Mouse (Mus musculus) lung, embryonic 16.5 days (tissue): Measurements from ENCODE around the gene Tbc1d23. TPM values are rescaled to one million over a fixed set of nuclear protein-coding genes. Genes with fewer than 3 reads are reported as not detected.
A peak's percentile ranks its signal among the peaks of the same experiment; 100 is the strongest.

Experiments used
- ATAC-seq: fragments of 200-750 bp; cut with Nextera tagmentation; 2 replicates; pipeline ENCODE4 v1.8.0; 2017; ENCODE audit warnings: low read depth, mild to moderate bottlenecking, moderate library complexity
- H3K27ac ChIP-seq: fragments of 300-500 bp; sonication (generic); 2 replicates; pipeline ENCODE4 v1.5.1; 2014; ENCODE audit warnings: mild to moderate bottlenecking, control low read depth, low read length
- H3K27me3 ChIP-seq: fragments of 300-500 bp; sonication (generic); 2 replicates; pipeline ENCODE4 v1.6.1; 2014; ENCODE audit warnings: low read depth, low read length, mixed read lengths; ENCODE audit not compliant: control insufficient read depth, insufficient read depth
- H3K36me3 ChIP-seq: fragments of 300-500 bp; sonication (generic); 2 replicates; pipeline ENCODE4 v1.6.1; 2014; ENCODE audit warnings: low read length; ENCODE audit not compliant: control insufficient read depth, insufficient read depth
- H3K4me1 ChIP-seq: fragments of 300-500 bp; sonication (generic); replicated peaks from 2 replicates; pipeline ENCODE4 v1.6.1; 2014; ENCODE audit warnings: low read length, mixed read lengths; ENCODE audit not compliant: control insufficient read depth, insufficient read depth
- H3K4me2 ChIP-seq: fragments of 300-500 bp; sonication (generic); 2 replicates; pipeline ENCODE4 v1.6.1; 2014; ENCODE audit warnings: low read depth, low read length, control low read depth
- H3K4me3 ChIP-seq: fragments of 300-500 bp; sonication (generic); 2 replicates; pipeline ENCODE4 v1.5.1; 2014; ENCODE audit warnings: mild to moderate bottlenecking, low read length, control low read depth
- H3K9ac ChIP-seq: fragments of 300-500 bp; sonication (generic); 2 replicates; pipeline ENCODE4 v1.6.1; 2014; ENCODE audit warnings: low read length, control low read depth
- H3K9me3 ChIP-seq: fragments of 300-500 bp; sonication (generic); 2 replicates; pipeline ENCODE4 v1.6.1; 2016; ENCODE audit warnings: low read length; ENCODE audit not compliant: control insufficient read depth
- WGBS: fragments of 180-500 bp; shearing (Covaris S2); extraction: QIAGEN DNeasy Blood & Tissue Kit; methylation state at CpG from one replicate; pipeline ENCODE4 v1.1.7; 2014; 5-methylcytosine and 5-hydroxymethylcytosine counted together
- polyA plus RNA-seq: library from polyadenylated mRNA; unstranded; fragments of >200 nt; fragmentation: Nextera tagmentation; extraction: Ambion mirVana; gene quantifications from 2 replicates; pipeline ENCODE4 v1.2.1, GENCODE M21; 2015

Gene Tbc1d23
- polyA plus RNA-seq, 1 experiment from 2014 or later, result 24.0 TPM

GRCm38 (mm10) chr16:57226444-57226843 is 4.9 kb downstream of the Tbc1d23 start:
- Histone ChIP-seq H3K4me2 (no peak overlapping the region), H3K9me3 (no peaks in the 10 kb centered on the region), H3K9ac (no peak overlapping the region), H3K27me3 (no peaks in the 10 kb centered on the region), H3K4me3 (no peak overlapping the region), H3K27ac (no peak overlapping the region), H3K36me3 (no peaks in the 10 kb centered on the region; the same call in 1 of the 2 replicates), H3K4me1 (peaks cover 10% of the 10 kb centered on the region)
- 58% methylated on average over 5 of the region's 5 CpGs for WGBS
- ATAC-seq, result no peak

GRCm38 (mm10) chr16:57220361-57220760 is 10.9 kb downstream of the Tbc1d23 start:
- Histone ChIP-seq H3K36me3 (peaks cover 7% of the 10 kb centered on the region), H3K4me2 (no peak overlapping the region), H3K27ac (no peak overlapping the region), H3K27me3 (no peaks in the 10 kb centered on the region), H3K4me3 (no peak overlapping the region), H3K4me1 (no peaks in the 10 kb centered on the region), H3K9me3 (no peaks in the 10 kb centered on the region), H3K9ac (no peak overlapping the region)
- 87% methylated on average over 6 of the region's 6 CpGs for WGBS
- ATAC-seq, result no peak

- H3K9me3 ChIP-seq, result no peaks in the 10 kb centered on the region
- H3K4me2 ChIP-seq, result no peak overlapping the region
- ATAC-seq, result no peak
- H3K27me3 ChIP-seq, result no peaks in the 10 kb centered on the region
- H3K36me3 ChIP-seq, result peaks cover 14% of the 10 kb centered on the region
- no peaks in the 10 kb centered on the region for H3K4me1 ChIP-seq
- no peak overlapping the region for H3K4me3 ChIP-seq
- H3K9ac ChIP-seq, result no peak overlapping the region
- no peak overlapping the region for H3K27ac ChIP-seq
Observed at GRCm38 (mm10) chr16:57215957-57216356, 15.3 kb downstream of the Tbc1d23 start.

- H3K27ac ChIP-seq, result no peak overlapping the region
- no peaks in the 10 kb centered on the region for H3K4me1 ChIP-seq
- 88% methylated on average over 2 of the region's 2 CpGs for WGBS
- no peak overlapping the region for H3K4me3 ChIP-seq
- no peaks in the 10 kb centered on the region for H3K27me3 ChIP-seq
- H3K36me3 ChIP-seq, result peaks cover 7% of the 10 kb centered on the region
- no peak overlapping the region for H3K9ac ChIP-seq
- ATAC-seq, result no peak
- no peaks in the 10 kb centered on the region for H3K9me3 ChIP-seq
- no peak overlapping the region for H3K4me2 ChIP-seq
Observed at GRCm38 (mm10) chr16:57211037-57211436, 20.3 kb downstream of the Tbc1d23 start.

- H3K27ac ChIP-seq, result no peak overlapping the region
- H3K4me1 ChIP-seq, result no peaks in the 10 kb centered on the region
- no peak overlapping the region for H3K9ac ChIP-seq
- 73% methylated on average over 2 of the region's 2 CpGs for WGBS
- no peak overlapping the region for H3K4me2 ChIP-seq
- no peak overlapping the region for H3K4me3 ChIP-seq
- ATAC-seq, result 0 out of 2 replicates have a peak, but pooled peaks have one; percentile 26
- H3K9me3 ChIP-seq, result no peaks in the 10 kb centered on the region
- no peaks in the 10 kb centered on the region for H3K27me3 ChIP-seq
- peaks cover 7% of the 10 kb centered on the region for H3K36me3 ChIP-seq
Observed at GRCm38 (mm10) chr16:57208342-57208741, 23.0 kb downstream of the Tbc1d23 start.

- 60% methylated on average over 3 of the region's 3 CpGs for WGBS
- Histone ChIP-seq H3K4me2 (no peak overlapping the region), H3K27me3 (no peaks in the 10 kb centered on the region), H3K9ac (no peak overlapping the region), H3K27ac (no peak overlapping the region), H3K9me3 (no peaks in the 10 kb centered on the region), H3K4me3 (no peak overlapping the region), H3K36me3 (peaks cover 9% of the 10 kb centered on the region), H3K4me1 (no peaks in the 10 kb centered on the region)
- no peak for ATAC-seq
Observed at GRCm38 (mm10) chr16:57197281-57197680, 34.0 kb downstream of the Tbc1d23 start.

- WGBS, result 91% methylated on average over 5 of the region's 5 CpGs
- Histone ChIP-seq H3K4me3 (no peak overlapping the region), H3K4me1 (no peaks in the 10 kb centered on the region), H3K36me3 (peaks cover 13% of the 10 kb centered on the region), H3K27me3 (no peaks in the 10 kb centered on the region), H3K9me3 (no peaks in the 10 kb centered on the region), H3K27ac (no peak overlapping the region), H3K9ac (no peak overlapping the region), H3K4me2 (no peak overlapping the region)
- no peak for ATAC-seq
Observed at GRCm38 (mm10) chr16:57196590-57196989, 34.7 kb downstream of the Tbc1d23 start.

GRCm38 (mm10) chr16:57191214-57191613 is 40.1 kb downstream of the Tbc1d23 start:
- Histone ChIP-seq H3K4me1 (no peaks in the 10 kb centered on the region), H3K9ac (no peak overlapping the region), H3K4me3 (no peak overlapping the region), H3K36me3 (peaks cover 15% of the 10 kb centered on the region), H3K27ac (no peak overlapping the region), H3K9me3 (no peaks in the 10 kb centered on the region), H3K27me3 (no peaks in the 10 kb centered on the region), H3K4me2 (no peak overlapping the region)
- 91% methylated on average over 14 of the region's 14 CpGs for WGBS
- ATAC-seq, result no peak

GRCm38 (mm10) chr16:57190390-57190789 is 40.9 kb downstream of the Tbc1d23 start:
- ATAC-seq, result no peak
- H3K4me3 ChIP-seq, result no peak overlapping the region

GRCm38 (mm10) chr16:57189493-57189892 is 41.8 kb downstream of the Tbc1d23 start:
- Histone ChIP-seq H3K4me3 (no peak overlapping the region), H3K9ac (no peak overlapping the region), H3K9me3 (no peaks in the 10 kb centered on the region), H3K27me3 (no peaks in the 10 kb centered on the region), H3K36me3 (peaks cover 17% of the 10 kb centered on the region), H3K27ac (no peak overlapping the region), H3K4me1 (no peaks in the 10 kb centered on the region), H3K4me2 (no peak overlapping the region)
- WGBS, result 78% methylated on average over 2 of the region's 2 CpGs
- ATAC-seq, result no peak

More at GRCm38 (mm10) chr16:57190390-57190789, 40.9 kb downstream of the Tbc1d23 start:
- Histone ChIP-seq H3K9me3 (no peaks in the 10 kb centered on the region), H3K27me3 (no peaks in the 10 kb centered on the region), H3K4me1 (no peaks in the 10 kb centered on the region), H3K9ac (no peak overlapping the region), H3K36me3 (peaks cover 17% of the 10 kb centered on the region), H3K27ac (no peak overlapping the region), H3K4me2 (no peak overlapping the region)
- WGBS, result 83% methylated on average over 8 of the region's 8 CpGs
